Mouse (Mus musculus) bone marrow macrophage, adult 2 months (primary cell): ENCODE measurements around the gene Imp3.

Experiments
- CTCF ChIP-seq: IDR thresholded peaks from 2 replicates; pipeline ENCODE4 v1.5.1; 2012; ENCODE audit warnings: low read depth, mild to moderate bottlenecking, low read length, moderate library complexity
- POLR2A ChIP-seq: IDR thresholded peaks from 2 replicates; pipeline ENCODE4 v1.6.1; 2012; ENCODE audit warnings: mild to moderate bottlenecking, low read depth, low read length, borderline replicate concordance

- TF ChIP-seq CTCF = no peak
- no peak for TF ChIP-seq POLR2A
Observed at GRCm38 (mm10) chr9:56891517-56892011, 45.7 kb upstream of the Imp3 start.
